Mouse (Mus musculus): ENCODE data around the gene Katnb1.

- TF ChIP-seq CTCF (IDR thresholded peaks at IDR 0.05; ENCODE audit: control insufficient read depth, insufficient read depth, insufficient replicate concordance, low read depth, low read length) (no peak), POLR2A (IDR thresholded peaks at IDR 0.05; ENCODE audit: control insufficient read depth, low read depth, low read length) (no peak)
These were observed 36.2 kb upstream of the Katnb1 start for GRCm38 (mm10) chr8:95044811-95045210.

Data from testis, adult 2 months (tissue).